Mouse (Mus musculus) heart, embryonic 16.5 days (tissue): ENCODE results near the gene Nostrin. TPM values are rescaled to one million over a fixed set of nuclear protein-coding genes. Genes with fewer than 3 reads are reported as not detected.
A peak's percentile ranks its signal among the peaks of the same experiment; 100 is the strongest.

ENCODE experiments used
- ATAC-seq: fragments of 200-750 bp; cut with Nextera tagmentation; replicated peaks from 2 replicates; pipeline ENCODE4 v1.8.0; 2017; ENCODE audit warnings: moderate number of reproducible peaks; ENCODE audit not compliant: insufficient read depth, low FRiP score; ENCODE audit errors: extremely low read depth
- H3K27ac ChIP-seq: fragments of 300-500 bp; sonication (generic); 2 replicates; pipeline ENCODE4 v1.5.1; 2014; ENCODE audit warnings: mild to moderate bottlenecking, low read length, control low read depth, moderate library complexity
- H3K27me3 ChIP-seq: fragments of 300-500 bp; sonication (generic); 2 replicates; pipeline ENCODE4 v1.6.1; 2014; ENCODE audit warnings: low read length, mixed read lengths; ENCODE audit not compliant: control insufficient read depth, insufficient read depth
- H3K36me3 ChIP-seq: fragments of 300-500 bp; sonication (generic); 2 replicates; pipeline ENCODE4 v1.6.1; 2014; ENCODE audit not compliant: control insufficient read depth, insufficient read depth
- H3K4me1 ChIP-seq: fragments of 300-500 bp; sonication (generic); 2 replicates; pipeline ENCODE4 v1.6.1; 2014; ENCODE audit warnings: low read length, mixed read lengths; ENCODE audit not compliant: control insufficient read depth, insufficient read depth
- H3K4me2 ChIP-seq: fragments of 300-500 bp; sonication (generic); 2 replicates; pipeline ENCODE4 v1.6.1; 2014; ENCODE audit warnings: low read depth, mild to moderate bottlenecking, control low read depth, low read length
- H3K4me3 ChIP-seq: fragments of 300-500 bp; sonication (generic); 2 replicates; pipeline ENCODE4 v1.5.1; 2014; ENCODE audit warnings: mild to moderate bottlenecking, control low read depth, low read length
- H3K9ac ChIP-seq: fragments of 300-500 bp; sonication (generic); 2 replicates; pipeline ENCODE4 v1.6.1; 2014; ENCODE audit warnings: low read length, control low read depth
- H3K9me3 ChIP-seq: fragments of 300-500 bp; sonication (generic); replicated peaks from 2 replicates; pipeline ENCODE4 v1.6.1; 2016; ENCODE audit warnings: low read length; ENCODE audit not compliant: control insufficient read depth
- WGBS: fragments of 180-500 bp; shearing (Covaris S2); extraction: QIAGEN DNeasy Blood & Tissue Kit; methylation state at CpG from one replicate; pipeline ENCODE4 v1.1.7; 2014; 5-methylcytosine and 5-hydroxymethylcytosine counted together
- polyA plus RNA-seq: library from polyadenylated mRNA; unstranded; fragments of >200 nt; fragmentation: Nextera tagmentation; extraction: Ambion mirVana; gene quantifications from 2 replicates; pipeline ENCODE4 v1.2.1, GENCODE M21; 2015

Gene Nostrin
- polyA plus RNA-seq, 1 experiment from 2014 or later = 5.2 TPM

DNA sequence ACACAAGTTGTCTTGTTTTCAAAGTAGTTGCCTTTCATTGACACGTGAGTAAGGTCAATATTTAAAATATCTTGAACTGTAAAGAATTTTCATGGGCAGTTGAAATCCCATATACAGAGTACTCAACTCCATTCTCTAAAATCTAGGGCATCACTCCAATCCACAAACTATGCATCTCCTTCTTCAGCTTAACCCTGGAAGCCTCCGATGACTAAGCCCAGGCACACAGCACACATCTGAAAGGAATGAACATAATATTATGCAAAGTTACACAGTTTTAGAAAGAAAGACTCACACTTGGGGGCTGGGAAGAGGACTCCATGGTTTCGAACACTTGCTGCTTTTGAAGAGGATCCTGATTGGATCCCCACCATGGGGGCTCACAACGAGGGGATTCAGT is 13.9 kb upstream of the Nostrin start:
- WGBS = 88% methylated on average over 4 of the region's 4 CpGs
- Histone ChIP-seq H3K9ac (no peak overlapping the region), H3K27ac (no peak overlapping the region), H3K4me1 (no peaks in the 10 kb centered on the region), H3K27me3 (no peaks in the 10 kb centered on the region), H3K4me3 (no peak overlapping the region), H3K9me3 (no peaks in the 10 kb centered on the region), H3K36me3 (no peaks in the 10 kb centered on the region), H3K4me2 (no peak overlapping the region)
- no peak for ATAC-seq

GRCm38 (mm10) chr2:69125425-69125824 is 10.2 kb upstream of the Nostrin start:
- ATAC-seq = no peak
- no peak overlapping the region for H3K4me2 ChIP-seq
- 70% methylated on average over 3 of the region's 3 CpGs for WGBS

GRCm38 (mm10) chr2:69128321-69128720 is 7.3 kb upstream of the Nostrin start:
- no peaks in the 10 kb centered on the region for H3K36me3 ChIP-seq
- no peak overlapping the region for H3K4me2 ChIP-seq
- no peaks in the 10 kb centered on the region for H3K27me3 ChIP-seq
- H3K4me3 ChIP-seq = no peak overlapping the region
- no peak for ATAC-seq
- H3K4me1 ChIP-seq = 0 out of 2 replicates have a peak, but pooled peaks cover 4% of the 10 kb centered on the region
- 82% methylated on average over 7 of the region's 7 CpGs for WGBS
- H3K27ac ChIP-seq = peak overlapping the region; percentile 30
- no peak overlapping the region for H3K9ac ChIP-seq
- H3K9me3 ChIP-seq = no peaks in the 10 kb centered on the region

More at GRCm38 (mm10) chr2:69125425-69125824, 10.2 kb upstream of the Nostrin start:
- Histone ChIP-seq H3K27ac (no peak overlapping the region), H3K4me1 (0 out of 2 replicates have a peak, but pooled peaks cover 4% of the 10 kb centered on the region), H3K36me3 (no peaks in the 10 kb centered on the region), H3K9me3 (no peaks in the 10 kb centered on the region), H3K4me3 (no peak overlapping the region), H3K27me3 (no peaks in the 10 kb centered on the region), H3K9ac (no peak overlapping the region)

DNA sequence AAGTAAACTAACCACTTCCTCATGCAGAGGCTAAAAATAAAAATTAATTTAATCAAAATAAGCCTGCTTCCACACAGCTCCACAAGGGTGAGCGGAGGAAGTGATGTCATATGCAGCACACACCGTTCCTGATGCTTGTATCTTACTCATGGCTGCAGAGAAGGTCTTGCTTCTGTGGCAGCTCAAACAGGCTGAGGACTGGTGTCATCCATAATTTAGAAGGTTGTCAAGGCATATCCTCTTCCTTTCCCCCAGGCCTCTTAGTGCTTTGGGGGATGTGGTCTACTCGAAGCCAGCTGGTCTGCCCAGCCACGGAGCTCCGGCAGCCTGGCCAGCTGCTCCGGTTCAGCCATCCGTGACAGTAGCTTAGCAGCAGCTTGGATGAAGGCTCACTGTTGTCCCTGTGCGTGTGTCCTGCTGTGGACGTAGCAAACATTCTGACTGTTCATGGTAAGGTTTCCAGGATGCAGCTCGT is 6.6 kb upstream of the Nostrin start:
- peak overlapping the region; percentile 1; the same call in 1 of the 2 replicates for H3K4me2 ChIP-seq
- ATAC-seq = peak; percentile 45; the same call in 1 of the 2 replicates
- 59% methylated on average over 10 of the region's 10 CpGs for WGBS

DNA sequence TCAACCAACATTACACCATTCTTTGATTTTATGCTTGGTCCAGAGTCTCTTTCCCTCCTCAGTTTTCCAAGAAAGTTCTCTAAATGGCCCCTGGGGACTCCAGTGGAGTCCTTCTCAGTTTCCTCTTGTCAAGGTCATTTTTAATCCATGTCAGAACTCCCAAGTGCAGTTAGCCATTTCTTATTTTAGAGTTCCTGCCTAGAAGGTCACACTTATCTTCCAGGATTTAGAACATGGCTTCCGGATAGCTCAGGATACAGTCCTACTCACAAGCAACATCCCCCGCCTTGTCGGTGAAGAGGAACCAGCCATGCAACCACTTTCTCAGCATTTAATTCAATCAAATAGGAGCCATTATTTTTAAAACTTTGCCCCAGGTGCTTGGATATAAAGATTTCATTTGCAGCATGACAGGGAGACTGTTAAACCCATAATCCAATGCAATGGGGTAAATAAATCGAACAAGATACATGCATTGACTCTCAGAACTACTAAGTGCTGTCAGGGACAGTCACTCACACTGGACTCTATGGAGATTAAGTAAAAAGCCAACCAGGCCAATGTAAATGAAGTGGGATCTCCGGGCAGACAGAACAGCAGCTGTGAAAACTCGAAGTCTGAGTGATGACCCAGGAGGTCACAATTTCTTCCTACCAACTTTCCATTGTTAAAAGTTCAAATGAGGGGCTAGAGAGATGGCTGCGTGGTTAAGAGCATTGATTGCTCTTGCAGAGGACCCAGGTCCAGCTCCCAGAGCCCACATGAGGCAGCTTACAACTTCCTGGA is 6.0 kb upstream of the Nostrin start:
- Histone ChIP-seq H3K4me1 (0 out of 2 replicates have a peak, but pooled peaks cover 4% of the 10 kb centered on the region), H3K27ac (peak overlapping the region; percentile 75), H3K9me3 (no peaks in the 10 kb centered on the region), H3K4me2 (0 out of 2 replicates have a peak overlapping the region, but pooled peaks have one; percentile 1), H3K27me3 (no peaks in the 10 kb centered on the region), H3K4me3 (no peak overlapping the region), H3K36me3 (no peaks in the 10 kb centered on the region), H3K9ac (no peak overlapping the region)
- WGBS = 53% methylated on average over 7 of the region's 7 CpGs
- peak; percentile 49; the same call in 1 of the 2 replicates for ATAC-seq

More for the DNA sequence above, 6.6 kb upstream of the Nostrin start:
- H3K9ac ChIP-seq = no peak overlapping the region
- peak overlapping the region; percentile 75 for H3K27ac ChIP-seq
- H3K9me3 ChIP-seq = no peaks in the 10 kb centered on the region
- H3K4me3 ChIP-seq = no peak overlapping the region
- no peaks in the 10 kb centered on the region for H3K36me3 ChIP-seq
- H3K4me1 ChIP-seq = 0 out of 2 replicates have a peak, but pooled peaks cover 4% of the 10 kb centered on the region
- H3K27me3 ChIP-seq = no peaks in the 10 kb centered on the region

DNA sequence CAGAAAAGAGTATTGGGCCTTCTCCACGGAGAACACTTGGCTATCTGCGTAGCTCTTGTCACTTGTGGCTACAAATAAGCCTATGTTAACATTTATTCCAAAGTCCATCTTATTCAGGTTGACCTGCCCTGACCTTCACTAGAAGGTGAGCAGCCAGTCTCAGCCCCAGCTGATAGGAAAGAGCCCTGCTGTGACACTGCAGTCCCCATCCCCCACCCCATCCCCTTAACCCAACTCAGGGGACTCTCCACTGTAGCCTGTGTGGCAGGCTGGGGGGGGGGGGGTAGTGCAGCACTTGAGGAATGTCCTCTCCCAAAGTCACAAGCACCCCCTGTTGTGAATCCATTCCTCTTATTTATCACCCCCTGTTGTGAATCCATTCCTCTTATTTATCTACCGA is 3.6 kb upstream of the Nostrin start:
- no peaks in the 10 kb centered on the region for H3K36me3 ChIP-seq
- H3K9me3 ChIP-seq = no peaks in the 10 kb centered on the region
- no peaks in the 10 kb centered on the region for H3K27me3 ChIP-seq
- no peak overlapping the region for H3K4me3 ChIP-seq
- no peak for ATAC-seq
- WGBS = 54% methylated on average over 3 of the region's 3 CpGs
- H3K4me2 ChIP-seq = no peak overlapping the region
- H3K4me1 ChIP-seq = 0 out of 2 replicates have a peak, but pooled peaks cover 4% of the 10 kb centered on the region
- no peak overlapping the region for H3K27ac ChIP-seq
- no peak overlapping the region for H3K9ac ChIP-seq

GRCm38 (mm10) chr2:69132488-69133040 is 3.0 kb upstream of the Nostrin start:
- H3K4me1 ChIP-seq = 0 out of 2 replicates have a peak, but pooled peaks cover 4% of the 10 kb centered on the region
- no peaks in the 10 kb centered on the region for H3K36me3 ChIP-seq
- no peak overlapping the region for H3K4me2 ChIP-seq
- no peaks in the 10 kb centered on the region for H3K27me3 ChIP-seq
- no peak overlapping the region for H3K9ac ChIP-seq
- H3K4me3 ChIP-seq = no peak overlapping the region
- H3K27ac ChIP-seq = no peak overlapping the region
- 45% methylated on average over 5 of the region's 5 CpGs for WGBS
- ATAC-seq = no peak
- H3K9me3 ChIP-seq = no peaks in the 10 kb centered on the region

- H3K4me2 ChIP-seq = no peak overlapping the region
- H3K4me1 ChIP-seq = 0 out of 2 replicates have a peak, but pooled peaks cover 2% of the 10 kb centered on the region
- no peak overlapping the region for H3K4me3 ChIP-seq
- WGBS = 64% methylated on average over 1 of the region's 1 CpGs
- no peaks in the 10 kb centered on the region for H3K27me3 ChIP-seq
- ATAC-seq = no peak
- H3K36me3 ChIP-seq = no peaks in the 10 kb centered on the region
- no peak overlapping the region for H3K27ac ChIP-seq
- no peaks in the 10 kb centered on the region for H3K9me3 ChIP-seq
- no peak overlapping the region for H3K9ac ChIP-seq
Measured at GRCm38 (mm10) chr2:69134186-69134585, 1.4 kb upstream of the Nostrin start.

DNA sequence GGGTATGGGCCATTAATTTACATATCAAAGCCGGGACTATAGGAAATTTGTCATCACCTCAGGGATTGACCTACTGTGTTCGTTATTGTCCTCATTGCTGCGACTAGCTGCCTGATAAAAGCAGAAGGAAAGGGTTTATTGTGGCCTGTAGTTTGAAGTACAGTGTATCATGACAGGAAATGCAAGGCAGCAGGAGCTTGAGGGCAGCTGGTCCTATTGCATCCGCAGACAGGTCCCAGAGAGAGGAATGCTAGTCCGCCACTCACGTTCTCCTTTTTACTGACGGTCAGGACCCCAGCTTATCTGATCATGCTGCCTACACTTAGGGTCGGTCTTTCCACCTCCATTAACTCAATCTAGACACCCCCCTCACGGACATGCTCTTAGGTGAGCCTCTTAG is 663 bp upstream of the Nostrin start:
- no peaks in the 10 kb centered on the region for H3K9me3 ChIP-seq
- no peaks in the 10 kb centered on the region for H3K27me3 ChIP-seq
- no peaks in the 10 kb centered on the region for H3K36me3 ChIP-seq
- no peak overlapping the region for H3K9ac ChIP-seq
- WGBS = 55% methylated on average over 9 of the region's 9 CpGs
- ATAC-seq = no peak
- H3K4me2 ChIP-seq = no peak overlapping the region
- no peaks in the 10 kb centered on the region for H3K4me1 ChIP-seq
- no peak overlapping the region for H3K4me3 ChIP-seq
- H3K27ac ChIP-seq = no peak overlapping the region
